Mouse (Mus musculus): ENCODE measurements around the gene Lyrm7. TPM values are rescaled to one million over a fixed set of nuclear protein-coding genes. Genes with fewer than 3 reads are reported as not detected.

The Lyrm7 gene
- 5.2 and 5.8 TPM in 2 replicates for polyA plus RNA-seq (2014; fragmentation: Nextera tagmentation; extraction: Ambion mirVana)

DNA sequence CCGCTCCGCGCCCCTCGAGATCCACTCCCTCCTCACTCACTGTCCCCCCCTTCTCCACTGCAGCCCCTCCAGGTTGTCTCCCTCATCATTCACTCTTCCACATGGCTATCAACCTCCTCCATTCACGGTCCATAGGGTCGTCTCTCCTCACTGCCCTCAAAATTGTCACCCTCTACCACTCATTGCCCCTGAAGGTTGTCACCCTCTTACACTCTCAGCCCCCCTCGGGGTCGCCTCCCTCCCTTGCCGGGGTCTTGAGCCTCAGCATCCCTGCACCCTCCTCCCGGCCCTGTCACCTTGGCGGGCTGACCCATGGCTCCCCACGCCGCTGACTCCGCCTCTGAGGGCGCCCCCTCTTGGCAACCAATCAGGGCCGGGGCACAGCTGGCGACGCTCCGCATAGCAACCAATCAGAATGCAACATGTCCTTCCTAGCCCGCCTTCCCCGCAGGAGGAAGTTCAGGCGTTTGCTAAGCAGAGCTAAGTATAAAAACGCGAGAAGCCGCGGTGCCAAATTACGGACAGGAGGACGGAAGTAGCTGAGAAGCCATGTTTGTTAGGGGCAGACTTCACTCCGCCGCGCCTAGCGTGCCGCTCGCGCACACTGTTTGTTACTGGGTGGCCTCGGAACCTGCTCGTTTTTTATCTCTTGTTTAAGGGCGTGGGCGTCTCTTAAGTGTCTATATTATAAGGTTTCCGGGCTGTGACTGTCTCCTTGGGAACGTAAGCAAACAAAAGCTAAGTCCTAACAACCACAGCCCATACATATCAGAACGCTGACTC is at the start of gene Lyrm7:
Gene Lyrm7 (minus strand): TSS at position 661 of the 783 bp plus-strand sequence.
- no peaks in the 10 kb centered on the region for H3K36me3 ChIP-seq (ENCODE audit: control insufficient read depth, insufficient read depth, low read length)
- H3K27me3 ChIP-seq (ENCODE audit: control insufficient read depth, insufficient read depth, low read length): no peaks in the 10 kb centered on the region
- no peaks in the 10 kb centered on the region for H3K9me3 ChIP-seq (ENCODE audit: control insufficient read depth, low read length)
- H3K4me2 ChIP-seq: peak within 1 kb of the TSS; percentile 67
- H3K4me1 ChIP-seq (ENCODE audit: control insufficient read depth, insufficient read depth, low read length): peaks cover 8% of the 10 kb centered on the region; the same call in 1 of the 2 replicates
- H3K4me3 ChIP-seq (ENCODE audit: low read depth, low read length): peak within 1 kb of the TSS; percentile 47
- peak; percentile 99 for DNase-seq (ENCODE audit: low spot score, missing footprints)
- under 1% methylated on average over 42 of the region's 42 CpGs for WGBS
- peak; percentile 96 for ATAC-seq (ENCODE audit: low FRiP score)
- peak within 1 kb of the TSS; percentile 80 for H3K27ac ChIP-seq (ENCODE audit: low read depth, low read length)
- H3K9ac ChIP-seq (ENCODE audit: low read length): peak within 1 kb of the TSS; percentile 81

DNA sequence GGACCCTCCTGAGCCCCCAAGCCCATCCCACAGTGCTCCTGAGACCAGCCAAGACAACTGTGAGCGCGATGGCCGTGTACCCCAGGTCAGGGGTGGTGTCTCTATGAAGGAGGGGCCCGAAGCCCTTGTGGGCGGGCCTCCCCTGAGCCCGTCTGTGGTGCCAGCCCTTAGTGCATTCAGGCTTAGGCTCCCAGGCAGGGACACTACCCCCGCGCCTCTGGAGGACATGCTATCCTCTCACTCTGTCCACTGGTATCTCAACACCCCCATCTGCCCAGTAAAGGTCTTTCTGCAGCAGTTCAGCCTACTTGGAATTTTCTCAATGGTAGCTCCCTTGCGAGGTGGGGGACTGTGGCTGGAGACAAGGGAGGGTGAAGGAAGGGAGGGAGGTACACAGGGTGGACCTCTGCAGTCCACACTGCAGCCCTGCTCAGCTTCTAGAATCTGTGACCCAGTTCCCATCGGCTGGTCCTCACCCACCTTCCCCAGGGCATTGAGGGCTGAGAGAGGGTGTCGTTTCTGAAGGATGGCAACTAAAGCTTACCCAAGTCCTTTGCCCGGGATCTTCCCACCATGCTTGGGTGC is 49.5 kb upstream of the Lyrm7 start:
- ATAC-seq (ENCODE audit: low FRiP score): no peak
- Histone ChIP-seq H3K27me3 (ENCODE audit: control insufficient read depth, insufficient read depth, low read length) (no peaks in the 10 kb centered on the region), H3K4me3 (ENCODE audit: low read depth, low read length) (no peak overlapping the region), H3K9ac (ENCODE audit: low read length) (no peak overlapping the region), H3K9me3 (ENCODE audit: control insufficient read depth, low read length) (no peaks in the 10 kb centered on the region), H3K4me1 (ENCODE audit: control insufficient read depth, insufficient read depth, low read length) (no peaks in the 10 kb centered on the region), H3K36me3 (ENCODE audit: control insufficient read depth, insufficient read depth, low read length) (0 out of 2 replicates have a peak, but pooled peaks cover 2% of the 10 kb centered on the region), H3K27ac (ENCODE audit: low read depth, low read length) (no peak overlapping the region), H3K4me2 (no peak overlapping the region)
- peak; percentile 23 for DNase-seq (ENCODE audit: low spot score, missing footprints)
- WGBS: 86% methylated on average over 12 of the region's 12 CpGs

DNA sequence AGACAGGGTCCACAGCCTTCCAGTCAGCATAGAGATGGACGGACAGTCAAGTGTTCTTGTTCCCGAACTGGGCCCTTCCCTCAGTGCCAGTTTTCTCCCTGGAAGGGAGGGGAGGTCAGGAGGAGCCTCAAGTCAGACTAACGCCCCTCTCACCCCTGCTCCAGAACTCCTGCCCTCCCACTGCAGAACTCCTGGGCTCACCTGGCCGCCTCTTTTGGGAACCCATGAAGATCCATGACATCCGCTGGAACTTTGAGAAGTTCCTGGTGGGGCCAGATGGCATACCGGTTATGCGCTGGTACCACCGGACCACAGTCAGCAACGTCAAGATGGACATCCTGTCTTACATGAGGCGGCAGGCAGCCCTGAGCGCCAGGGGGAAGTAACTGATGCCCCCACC is 48.6 kb upstream of the Lyrm7 start:
- no peaks in the 10 kb centered on the region for H3K4me1 ChIP-seq (ENCODE audit: control insufficient read depth, insufficient read depth, low read length)
- WGBS: 92% methylated on average over 11 of the region's 11 CpGs
- no peak overlapping the region for H3K9ac ChIP-seq (ENCODE audit: low read length)
- no peak overlapping the region for H3K4me2 ChIP-seq
- no peaks in the 10 kb centered on the region for H3K9me3 ChIP-seq (ENCODE audit: control insufficient read depth, low read length)
- 0 out of 2 replicates have a peak, but pooled peaks cover 2% of the 10 kb centered on the region for H3K36me3 ChIP-seq (ENCODE audit: control insufficient read depth, insufficient read depth, low read length)
- peak; percentile 39 for DNase-seq (ENCODE audit: low spot score, missing footprints)
- no peaks in the 10 kb centered on the region for H3K27me3 ChIP-seq (ENCODE audit: control insufficient read depth, insufficient read depth, low read length)
- no peak for ATAC-seq (ENCODE audit: low FRiP score)
- no peak overlapping the region for H3K27ac ChIP-seq (ENCODE audit: low read depth, low read length)
- H3K4me3 ChIP-seq (ENCODE audit: low read depth, low read length): no peak overlapping the region

DNA sequence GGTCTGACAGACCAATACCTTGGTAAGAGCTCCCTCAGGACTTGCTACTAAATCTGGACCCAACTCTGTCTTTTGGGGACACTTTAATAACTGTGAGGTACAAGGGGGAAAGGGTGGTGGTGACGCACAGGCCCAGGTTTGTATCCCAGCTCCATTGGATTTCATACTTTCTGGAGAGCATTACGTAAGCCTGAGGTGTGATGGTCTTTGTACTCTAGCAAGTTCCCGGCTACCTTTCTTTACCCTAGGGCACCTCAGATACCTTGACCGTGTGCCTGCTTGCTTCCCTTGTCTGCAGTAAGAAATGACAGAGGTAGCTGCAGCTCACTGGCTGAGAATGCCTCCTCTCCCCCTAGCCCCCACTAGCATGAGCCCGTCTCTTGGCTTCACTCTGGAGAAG is 46.5 kb upstream of the Lyrm7 start:
- Histone ChIP-seq H3K27ac (ENCODE audit: low read depth, low read length) (no peak overlapping the region), H3K4me1 (ENCODE audit: control insufficient read depth, insufficient read depth, low read length) (peaks cover 5% of the 10 kb centered on the region; the same call in 1 of the 2 replicates), H3K4me3 (ENCODE audit: low read depth, low read length) (no peak overlapping the region), H3K36me3 (ENCODE audit: control insufficient read depth, insufficient read depth, low read length) (0 out of 2 replicates have a peak, but pooled peaks cover 2% of the 10 kb centered on the region), H3K9me3 (ENCODE audit: control insufficient read depth, low read length) (no peaks in the 10 kb centered on the region), H3K4me2 (no peak overlapping the region), H3K27me3 (ENCODE audit: control insufficient read depth, insufficient read depth, low read length) (no peaks in the 10 kb centered on the region; the same call in 1 of the 2 replicates), H3K9ac (ENCODE audit: low read length) (no peak overlapping the region)
- ATAC-seq (ENCODE audit: low FRiP score): no peak
- no peak for DNase-seq (ENCODE audit: low spot score, missing footprints)
- WGBS: 92% methylated on average over 5 of the region's 5 CpGs

DNA sequence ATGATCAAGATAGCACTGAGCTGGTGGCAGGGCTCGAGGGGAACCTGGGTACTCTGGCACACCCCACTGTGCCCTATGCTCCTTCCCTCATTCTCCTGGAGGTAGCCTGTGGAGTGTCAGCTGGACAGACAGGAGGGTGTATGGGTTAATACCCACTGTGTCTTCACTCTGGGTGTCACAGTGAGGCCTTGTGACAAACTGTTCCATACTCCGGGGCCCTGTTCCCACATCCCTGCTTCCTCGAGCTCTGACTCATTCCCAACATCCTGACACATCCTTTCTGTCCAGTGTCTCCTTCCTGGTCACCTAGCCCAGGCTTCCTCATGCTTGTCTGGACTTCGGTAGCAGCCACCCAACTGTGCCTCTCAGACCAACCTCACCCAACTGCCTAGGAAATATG is 45.8 kb upstream of the Lyrm7 start:
- WGBS: 90% methylated on average over 4 of the region's 4 CpGs
- DNase-seq (ENCODE audit: low spot score, missing footprints): peak; percentile 35
- 0 out of 2 replicates have a peak, but pooled peaks cover 2% of the 10 kb centered on the region for H3K36me3 ChIP-seq (ENCODE audit: control insufficient read depth, insufficient read depth, low read length)

DNA sequence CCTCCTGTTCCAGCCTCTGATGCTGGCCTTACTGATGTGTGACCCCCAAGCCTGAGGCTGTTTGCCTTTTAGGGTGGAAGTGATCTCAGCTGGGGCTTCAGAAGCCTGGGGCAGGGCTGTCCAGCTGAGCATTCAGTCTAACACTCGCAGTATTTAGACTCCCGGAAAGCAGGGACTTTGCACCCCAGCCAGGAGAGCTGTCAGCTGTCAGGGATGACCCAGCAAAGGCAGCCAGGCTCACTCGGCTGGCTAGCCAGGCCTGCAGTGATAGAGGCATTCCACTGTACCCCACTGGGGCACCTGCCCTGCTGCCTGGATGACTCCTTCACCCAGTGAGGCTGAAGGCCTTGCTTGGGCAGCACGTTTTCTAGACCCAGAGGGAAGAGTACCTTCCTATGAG is 45.2 kb upstream of the Lyrm7 start:
- DNase-seq (ENCODE audit: low spot score, missing footprints): no peak
- Histone ChIP-seq H3K4me3 (ENCODE audit: low read depth, low read length) (no peak overlapping the region), H3K9me3 (ENCODE audit: control insufficient read depth, low read length) (no peaks in the 10 kb centered on the region), H3K27ac (ENCODE audit: low read depth, low read length) (no peak overlapping the region), H3K4me2 (no peak overlapping the region), H3K36me3 (ENCODE audit: control insufficient read depth, insufficient read depth, low read length) (0 out of 2 replicates have a peak, but pooled peaks cover 2% of the 10 kb centered on the region), H3K27me3 (ENCODE audit: control insufficient read depth, insufficient read depth, low read length) (no peaks in the 10 kb centered on the region; the same call in 1 of the 2 replicates), H3K9ac (ENCODE audit: low read length) (no peak overlapping the region), H3K4me1 (ENCODE audit: control insufficient read depth, insufficient read depth, low read length) (peaks cover 5% of the 10 kb centered on the region; the same call in 1 of the 2 replicates)
- no peak for ATAC-seq (ENCODE audit: low FRiP score)
- 68% methylated on average over 4 of the region's 4 CpGs for WGBS

More for the DNA sequence above, 45.8 kb upstream of the Lyrm7 start:
- Histone ChIP-seq H3K27ac (ENCODE audit: low read depth, low read length) (no peak overlapping the region), H3K4me3 (ENCODE audit: low read depth, low read length) (no peak overlapping the region), H3K4me2 (no peak overlapping the region), H3K9ac (ENCODE audit: low read length) (no peak overlapping the region), H3K9me3 (ENCODE audit: control insufficient read depth, low read length) (no peaks in the 10 kb centered on the region), H3K27me3 (ENCODE audit: control insufficient read depth, insufficient read depth, low read length) (no peaks in the 10 kb centered on the region; the same call in 1 of the 2 replicates), H3K4me1 (ENCODE audit: control insufficient read depth, insufficient read depth, low read length) (peaks cover 5% of the 10 kb centered on the region; the same call in 1 of the 2 replicates)
- no peak for ATAC-seq (ENCODE audit: low FRiP score)

DNA sequence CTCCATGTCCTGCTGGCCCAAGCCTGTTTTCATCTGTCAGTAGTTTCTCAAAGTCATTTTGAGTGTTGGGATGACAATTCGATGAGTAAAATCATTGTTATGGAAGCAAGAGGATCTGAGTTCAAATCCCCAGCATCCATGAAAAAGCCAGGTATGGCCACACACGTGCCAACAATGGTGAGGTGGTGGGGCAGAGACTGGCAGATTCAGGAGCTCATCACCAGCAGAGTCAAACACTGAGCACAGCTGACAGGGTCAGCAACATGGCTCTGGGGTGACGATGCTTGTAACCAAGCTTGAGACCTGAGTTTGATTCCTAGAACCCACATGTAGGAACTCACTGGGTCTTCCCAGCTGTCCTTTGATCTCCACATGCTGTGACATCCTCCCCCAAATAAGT is 44.4 kb upstream of the Lyrm7 start:
- peaks cover 5% of the 10 kb centered on the region; the same call in 1 of the 2 replicates for H3K4me1 ChIP-seq (ENCODE audit: control insufficient read depth, insufficient read depth, low read length)
- no peak overlapping the region for H3K4me2 ChIP-seq
- no peaks in the 10 kb centered on the region for H3K9me3 ChIP-seq (ENCODE audit: control insufficient read depth, low read length)
- no peaks in the 10 kb centered on the region; the same call in 1 of the 2 replicates for H3K27me3 ChIP-seq (ENCODE audit: control insufficient read depth, insufficient read depth, low read length)
- no peak overlapping the region for H3K4me3 ChIP-seq (ENCODE audit: low read depth, low read length)
- H3K9ac ChIP-seq (ENCODE audit: low read length): no peak overlapping the region
- peak; percentile 21 for DNase-seq (ENCODE audit: low spot score, missing footprints)
- 84% methylated on average over 3 of the region's 3 CpGs for WGBS
- H3K27ac ChIP-seq (ENCODE audit: low read depth, low read length): no peak overlapping the region
- 0 out of 2 replicates have a peak, but pooled peaks cover 2% of the 10 kb centered on the region for H3K36me3 ChIP-seq (ENCODE audit: control insufficient read depth, insufficient read depth, low read length)
- no peak for ATAC-seq (ENCODE audit: low FRiP score)

DNA sequence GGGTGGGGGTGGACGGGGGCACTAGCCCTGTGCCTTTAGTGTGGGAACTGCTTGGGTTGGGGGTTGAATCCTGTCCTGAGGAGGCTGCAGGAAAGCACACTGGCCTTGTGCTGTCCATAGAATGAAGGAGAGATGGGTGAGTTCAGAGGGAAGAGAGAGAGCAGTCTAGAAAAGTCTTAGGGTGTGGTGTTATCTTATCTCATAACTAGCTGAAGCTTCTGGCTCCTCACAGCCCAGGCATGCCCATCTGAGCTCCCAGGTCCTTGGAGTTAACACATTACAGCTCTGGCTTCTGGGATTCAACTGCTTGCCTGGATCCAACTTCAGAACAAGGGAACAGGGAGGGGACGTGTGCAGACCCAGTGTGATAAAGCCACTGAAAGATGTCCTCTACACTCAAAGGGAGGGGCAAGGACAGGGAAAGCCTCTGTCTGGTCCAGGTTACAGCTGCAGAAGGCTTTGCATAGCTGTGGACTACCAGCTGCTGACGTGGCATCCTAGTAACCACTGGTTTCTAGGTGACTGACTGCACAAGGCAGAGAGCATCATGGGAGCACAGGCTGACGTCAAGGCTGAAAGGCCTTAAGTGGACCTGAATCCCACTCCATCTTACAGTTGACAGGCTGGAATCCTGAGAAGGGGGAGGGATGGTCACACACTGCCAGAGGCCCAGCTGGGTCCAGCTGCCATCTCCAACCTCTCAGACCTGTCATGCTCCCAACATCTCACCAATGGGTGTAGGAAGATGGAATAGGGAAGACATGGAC is 43.4 kb upstream of the Lyrm7 start:
- Histone ChIP-seq H3K27ac (ENCODE audit: low read depth, low read length) (no peak overlapping the region), H3K36me3 (ENCODE audit: control insufficient read depth, insufficient read depth, low read length) (0 out of 2 replicates have a peak, but pooled peaks cover 2% of the 10 kb centered on the region), H3K9ac (ENCODE audit: low read length) (no peak overlapping the region), H3K4me1 (ENCODE audit: control insufficient read depth, insufficient read depth, low read length) (peaks cover 5% of the 10 kb centered on the region; the same call in 1 of the 2 replicates), H3K9me3 (ENCODE audit: control insufficient read depth, low read length) (no peaks in the 10 kb centered on the region), H3K4me3 (ENCODE audit: low read depth, low read length) (no peak overlapping the region), H3K27me3 (ENCODE audit: control insufficient read depth, insufficient read depth, low read length) (no peaks in the 10 kb centered on the region; the same call in 1 of the 2 replicates), H3K4me2 (no peak overlapping the region)
- ATAC-seq (ENCODE audit: low FRiP score) (no peak), DNase-seq (ENCODE audit: low spot score, missing footprints) (peak; percentile 71)
- WGBS: 71% methylated on average over 4 of the region's 4 CpGs
